Mouse (Mus musculus): ENCODE results near the gene Tac2. TPM values are rescaled to one million over a fixed set of nuclear protein-coding genes. Genes with fewer than 3 reads are reported as not detected.
A peak's percentile ranks its signal among the peaks of the same experiment; 100 is the strongest.
"Not testable (repeated sequence)": the region's sequence is repeated elsewhere in the genome, so short reads cannot be mapped to it uniquely, and the experiment has no call there.

The Tac2 gene
- polyA plus RNA-seq, 1 experiment, result 9.6 TPM

GRCm38 (mm10) chr10:127747254-127747653 is 23.0 kb downstream of the Tac2 start:
- TF ChIP-seq TAL1 (IDR thresholded peaks at IDR 0.05; ENCODE audit: low read length), result no peak
- no peak for TF ChIP-seq GATA1 (IDR thresholded peaks at IDR 0.05; ENCODE audit: low read length)
- peaks cover 42% of the 10 kb centered on the region for H3K36me3 ChIP-seq (ENCODE audit: control insufficient read depth)

GRCm38 (mm10) chr10:127748847-127749612 is 24.8 kb downstream of the Tac2 start:
- Histone ChIP-seq H3K4me3 (replicated peaks) (no peak overlapping the region), H3K36me3 (ENCODE audit: control insufficient read depth) (peaks cover 25% of the 10 kb centered on the region), H3K9me3 (ENCODE audit: control insufficient read depth, low read length) (peaks cover under 1% of the 10 kb centered on the region; the same call in 1 of the 2 replicates), H3K4me1 (ENCODE audit: control insufficient read depth) (peaks cover 4% of the 10 kb centered on the region), H3K27me3 (ENCODE audit: control insufficient read depth) (peaks cover 10% of the 10 kb centered on the region)
- TF ChIP-seq GATA1 (IDR thresholded peaks at IDR 0.05; ENCODE audit: low read length) (no peak), TAL1 (IDR thresholded peaks at IDR 0.05; ENCODE audit: low read length) (no peak)

More at GRCm38 (mm10) chr10:127747254-127747653, 23.0 kb downstream of the Tac2 start:
- Histone ChIP-seq H3K4me1 (ENCODE audit: control insufficient read depth) (peaks cover 2% of the 10 kb centered on the region), H3K9me3 (ENCODE audit: control insufficient read depth, low read length) (peaks cover 19% of the 10 kb centered on the region), H3K4me3 (replicated peaks) (no peak overlapping the region), H3K27me3 (ENCODE audit: control insufficient read depth) (peaks cover 10% of the 10 kb centered on the region)

- Histone ChIP-seq H3K27me3 (ENCODE audit: control insufficient read depth) (peaks cover 10% of the 10 kb centered on the region), H3K4me1 (ENCODE audit: control insufficient read depth) (peaks cover 7% of the 10 kb centered on the region), H3K4me3 (replicated peaks) (peak overlapping the region; percentile 21), H3K9me3 (ENCODE audit: control insufficient read depth, low read length) (no peaks in the 10 kb centered on the region), H3K36me3 (ENCODE audit: control insufficient read depth) (peaks cover 17% of the 10 kb centered on the region)
- TF ChIP-seq TAL1 (IDR thresholded peaks at IDR 0.05; ENCODE audit: low read length) (no peak), GATA1 (IDR thresholded peaks at IDR 0.05; ENCODE audit: low read length) (no peak)
These were observed 26.0 kb downstream of the Tac2 start for GRCm38 (mm10) chr10:127750136-127750777.

- Histone ChIP-seq H3K27me3 (ENCODE audit: control insufficient read depth) (peaks cover 10% of the 10 kb centered on the region), H3K4me3 (replicated peaks) (peak within 1 kb of the TSS; percentile 21), H3K36me3 (ENCODE audit: control insufficient read depth) (peaks cover 7% of the 10 kb centered on the region), H3K4me1 (ENCODE audit: control insufficient read depth) (peaks cover 12% of the 10 kb centered on the region), H3K9me3 (ENCODE audit: control insufficient read depth, low read length) (no peaks in the 10 kb centered on the region)
- TF ChIP-seq TAL1 (IDR thresholded peaks at IDR 0.05; ENCODE audit: low read length), result no peak
- no peak for TF ChIP-seq GATA1 (IDR thresholded peaks at IDR 0.05; ENCODE audit: low read length)
These were observed 27.3 kb downstream of the Tac2 start, which contains the start of gene Gpr182 for GRCm38 (mm10) chr10:127751548-127751947. Gene Gpr182 (minus strand): TSS chr10:127751732.

GRCm38 (mm10) chr10:127754566-127755166 is 30.4 kb downstream of the Tac2 start:
- no peak for TF ChIP-seq TAL1 (IDR thresholded peaks at IDR 0.05; ENCODE audit: low read length)
- no peak for TF ChIP-seq GATA1 (IDR thresholded peaks at IDR 0.05; ENCODE audit: low read length)
- H3K4me3 ChIP-seq (replicated peaks), result no peak overlapping the region
- no peaks in the 10 kb centered on the region for H3K9me3 ChIP-seq (ENCODE audit: control insufficient read depth, low read length)
- peaks cover 10% of the 10 kb centered on the region for H3K27me3 ChIP-seq (ENCODE audit: control insufficient read depth)
- H3K36me3 ChIP-seq (ENCODE audit: control insufficient read depth), result no peaks in the 10 kb centered on the region; the same call in 1 of the 2 replicates
- peaks cover 12% of the 10 kb centered on the region for H3K4me1 ChIP-seq (ENCODE audit: control insufficient read depth)

GRCm38 (mm10) chr10:127755246-127755645 is 31.0 kb downstream of the Tac2 start:
- TF ChIP-seq GATA1 (IDR thresholded peaks at IDR 0.05; ENCODE audit: low read length) (no peak), TAL1 (IDR thresholded peaks at IDR 0.05; ENCODE audit: low read length) (no peak)
- H3K9me3 ChIP-seq (ENCODE audit: control insufficient read depth, low read length), result no peaks in the 10 kb centered on the region
- H3K27me3 ChIP-seq (ENCODE audit: control insufficient read depth), result peaks cover 5% of the 10 kb centered on the region
- no peak overlapping the region for H3K4me3 ChIP-seq (replicated peaks)
- no peaks in the 10 kb centered on the region; the same call in 1 of the 2 replicates for H3K36me3 ChIP-seq (ENCODE audit: control insufficient read depth)
- H3K4me1 ChIP-seq (ENCODE audit: control insufficient read depth), result peaks cover 12% of the 10 kb centered on the region

GRCm38 (mm10) chr10:127755770-127756468 is 31.6 kb downstream of the Tac2 start:
- Histone ChIP-seq H3K4me3 (replicated peaks) (no peak overlapping the region), H3K27me3 (ENCODE audit: control insufficient read depth) (no peaks in the 10 kb centered on the region), H3K9me3 (ENCODE audit: control insufficient read depth, low read length) (no peaks in the 10 kb centered on the region), H3K4me1 (ENCODE audit: control insufficient read depth) (peaks cover 12% of the 10 kb centered on the region), H3K36me3 (ENCODE audit: control insufficient read depth) (no peaks in the 10 kb centered on the region)
- TF ChIP-seq TAL1 (IDR thresholded peaks at IDR 0.05; ENCODE audit: low read length) (no peak), GATA1 (IDR thresholded peaks at IDR 0.05; ENCODE audit: low read length) (no peak)

- Histone ChIP-seq H3K36me3 (ENCODE audit: control insufficient read depth) (no peaks in the 10 kb centered on the region), H3K27me3 (ENCODE audit: control insufficient read depth) (no peaks in the 10 kb centered on the region), H3K4me3 (replicated peaks) (no peak within 1 kb of the TSS), H3K4me1 (ENCODE audit: control insufficient read depth) (peaks cover 6% of the 10 kb centered on the region), H3K9me3 (ENCODE audit: control insufficient read depth, low read length) (no peaks in the 10 kb centered on the region)
- TF ChIP-seq GATA1 (IDR thresholded peaks at IDR 0.05; ENCODE audit: low read length) (no peak), TAL1 (IDR thresholded peaks at IDR 0.05; ENCODE audit: low read length) (no peak)
These were observed 35.2 kb downstream of the Tac2 start, which contains the start of the genes Rdh1 and Rdh16f1 for GRCm38 (mm10) chr10:127759181-127760110. Gene Rdh1 (plus strand): TSS chr10:127759721. Gene Rdh16f1 (plus strand): TSS chr10:127759787.

GRCm38 (mm10) chr10:127762926-127763325 is 38.6 kb downstream of the Tac2 start:
- not testable (repeated sequence) for H3K27me3 ChIP-seq (ENCODE audit: control insufficient read depth); H3K9me3 ChIP-seq (ENCODE audit: control insufficient read depth, low read length); H3K4me1 ChIP-seq (ENCODE audit: control insufficient read depth); H3K36me3 ChIP-seq (ENCODE audit: control insufficient read depth); H3K4me3 ChIP-seq (replicated peaks)
